Mouse (Mus musculus): ENCODE results near the gene Copg2. TPM values are rescaled to one million over a fixed set of nuclear protein-coding genes. Genes with fewer than 3 reads are reported as not detected.

The Copg2 gene
- polyA plus RNA-seq, 1 experiment from 2014 or later = 34.5 TPM

DNA sequence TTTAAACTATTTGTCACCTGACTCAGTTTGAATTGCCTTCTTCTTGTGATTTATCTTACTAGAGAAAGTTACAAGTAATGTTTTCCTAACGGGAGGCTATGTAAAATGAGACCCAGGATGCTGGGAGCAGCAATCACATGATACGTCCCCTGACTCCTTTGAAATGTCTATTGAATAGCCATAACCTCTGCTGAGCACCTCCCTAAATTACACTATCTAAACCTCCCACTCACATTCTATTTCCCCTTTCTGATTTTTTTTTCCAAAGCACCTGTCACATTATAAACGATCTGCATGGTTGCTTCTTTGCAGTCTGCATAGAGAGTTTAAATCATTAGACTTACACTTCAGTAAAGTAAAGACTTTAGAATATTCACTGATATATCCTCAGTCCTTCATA lies 7.4 kb upstream of the Copg2 start:
- Histone ChIP-seq H3K27ac (ENCODE audit: low read depth, low read length) (no peak overlapping the region), H3K9ac (ENCODE audit: low read depth, low read length) (no peak overlapping the region), H3K4me2 (no peak overlapping the region), H3K4me3 (ENCODE audit: low read depth, low read length) (no peak overlapping the region), H3K9me3 (replicated peaks; ENCODE audit: control insufficient read depth, low read length) (no peaks in the 10 kb centered on the region), H3K4me1 (ENCODE audit: control insufficient read depth, insufficient read depth, low read length) (no peaks in the 10 kb centered on the region), H3K27me3 (ENCODE audit: control insufficient read depth, insufficient read depth, low read length) (no peaks in the 10 kb centered on the region), H3K36me3 (ENCODE audit: control insufficient read depth, insufficient read depth, low read length) (no peaks in the 10 kb centered on the region)
- 55% methylated on average over 3 of the region's 3 CpGs for WGBS (ENCODE audit: insufficient replicate concordance)
- ATAC-seq (replicated peaks; ENCODE audit: insufficient number of reproducible peaks, low FRiP score, low TSS enrichment) = no peak

DNA sequence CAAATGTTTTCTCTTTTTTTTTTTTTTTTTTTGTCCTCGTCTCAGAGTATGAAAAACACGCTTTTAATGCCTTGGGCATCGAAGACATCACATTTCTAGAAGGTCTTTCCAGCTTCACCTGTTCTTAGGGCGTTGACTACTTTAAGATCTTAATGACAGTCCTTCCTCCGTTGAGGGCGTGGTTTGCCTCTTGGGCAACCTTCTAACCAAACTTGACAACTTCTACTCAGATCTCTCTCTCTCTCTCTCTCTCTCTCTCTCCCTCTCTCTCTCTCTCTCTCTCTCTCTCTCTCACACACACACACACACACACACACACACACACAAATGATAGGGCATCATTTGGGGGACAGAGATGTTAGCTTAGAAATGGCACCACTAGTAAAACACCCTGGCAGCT lies 926 bp upstream of the Copg2 start:
- H3K4me3 ChIP-seq (ENCODE audit: low read depth, low read length) = no peak overlapping the region; the same call in 1 of the 2 replicates
- H3K4me1 ChIP-seq (ENCODE audit: control insufficient read depth, insufficient read depth, low read length) = peaks cover 9% of the 10 kb centered on the region; the same call in 1 of the 2 replicates
- no peaks in the 10 kb centered on the region for H3K36me3 ChIP-seq (ENCODE audit: control insufficient read depth, insufficient read depth, low read length)
- no peak overlapping the region for H3K9ac ChIP-seq (ENCODE audit: low read depth, low read length)
- peak overlapping the region; percentile 78 for H3K4me2 ChIP-seq
- ATAC-seq (replicated peaks; ENCODE audit: insufficient number of reproducible peaks, low FRiP score, low TSS enrichment) = no peak
- no peaks in the 10 kb centered on the region for H3K27me3 ChIP-seq (ENCODE audit: control insufficient read depth, insufficient read depth, low read length)
- H3K27ac ChIP-seq (ENCODE audit: low read depth, low read length) = no peak overlapping the region
- no peaks in the 10 kb centered on the region for H3K9me3 ChIP-seq (replicated peaks; ENCODE audit: control insufficient read depth, low read length)
- 66% methylated on average over 6 of the region's 6 CpGs for WGBS (ENCODE audit: insufficient replicate concordance)

DNA sequence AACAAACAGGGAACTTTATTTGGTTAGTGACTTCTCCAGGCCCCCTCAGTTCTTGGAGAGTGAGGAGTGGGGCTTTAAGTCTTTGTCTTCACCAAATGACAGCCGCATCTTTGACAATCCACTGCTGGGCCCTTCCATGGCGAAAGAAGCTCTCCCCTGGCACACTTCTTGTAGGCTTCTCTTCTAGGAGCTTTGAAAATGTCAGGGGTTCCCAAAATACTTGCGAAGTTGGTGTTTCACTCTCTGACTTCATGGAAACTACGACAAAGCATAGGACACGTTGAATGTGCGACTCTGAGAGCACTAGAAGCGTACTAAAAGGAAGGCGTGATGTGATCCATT lies 363 bp upstream of the Copg2 start:
- 15% methylated on average over 8 of the region's 8 CpGs for WGBS (ENCODE audit: insufficient replicate concordance)
- ATAC-seq (replicated peaks; ENCODE audit: insufficient number of reproducible peaks, low FRiP score, low TSS enrichment) = no peak
- H3K9ac ChIP-seq (ENCODE audit: low read depth, low read length) = peak overlapping the region; percentile 71

DNA sequence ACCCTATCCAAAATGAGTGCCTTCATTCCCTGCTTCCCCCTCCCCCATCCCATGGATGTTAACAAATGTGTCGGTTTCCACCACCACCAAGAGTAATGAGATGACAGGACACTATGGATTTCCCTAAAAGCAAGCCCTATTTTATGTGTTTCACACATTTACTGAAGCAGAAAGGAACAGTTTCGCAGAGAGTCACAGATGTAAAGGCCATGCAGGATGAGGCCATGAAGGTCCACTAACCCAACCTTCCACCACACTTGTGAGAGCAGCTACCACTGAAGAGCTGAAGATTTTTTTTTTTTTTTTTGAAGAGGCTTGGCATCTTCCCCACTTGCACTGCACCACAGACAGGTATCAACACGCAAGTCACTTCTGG lies 787 bp downstream of the Copg2 start:
- Histone ChIP-seq H3K9ac (ENCODE audit: low read depth, low read length) (peak overlapping the region; percentile 71), H3K27me3 (ENCODE audit: control insufficient read depth, insufficient read depth, low read length) (no peaks in the 10 kb centered on the region), H3K27ac (ENCODE audit: low read depth, low read length) (peak overlapping the region; percentile 85), H3K4me2 (peak overlapping the region; percentile 78), H3K4me1 (ENCODE audit: control insufficient read depth, insufficient read depth, low read length) (peaks cover 9% of the 10 kb centered on the region; the same call in 1 of the 2 replicates), H3K36me3 (ENCODE audit: control insufficient read depth, insufficient read depth, low read length) (no peaks in the 10 kb centered on the region), H3K9me3 (replicated peaks; ENCODE audit: control insufficient read depth, low read length) (no peaks in the 10 kb centered on the region), H3K4me3 (ENCODE audit: low read depth, low read length) (peak overlapping the region; percentile 66)
- 25% methylated on average over 3 of the region's 3 CpGs for WGBS (ENCODE audit: insufficient replicate concordance)
- no peak for ATAC-seq (replicated peaks; ENCODE audit: insufficient number of reproducible peaks, low FRiP score, low TSS enrichment)

More for the DNA sequence above, 363 bp upstream of the Copg2 start:
- Histone ChIP-seq H3K4me1 (ENCODE audit: control insufficient read depth, insufficient read depth, low read length) (peaks cover 9% of the 10 kb centered on the region; the same call in 1 of the 2 replicates), H3K4me3 (ENCODE audit: low read depth, low read length) (peak overlapping the region; percentile 66), H3K27ac (ENCODE audit: low read depth, low read length) (peak overlapping the region; percentile 85), H3K27me3 (ENCODE audit: control insufficient read depth, insufficient read depth, low read length) (no peaks in the 10 kb centered on the region), H3K4me2 (peak overlapping the region; percentile 78), H3K36me3 (ENCODE audit: control insufficient read depth, insufficient read depth, low read length) (no peaks in the 10 kb centered on the region), H3K9me3 (replicated peaks; ENCODE audit: control insufficient read depth, low read length) (no peaks in the 10 kb centered on the region)

DNA sequence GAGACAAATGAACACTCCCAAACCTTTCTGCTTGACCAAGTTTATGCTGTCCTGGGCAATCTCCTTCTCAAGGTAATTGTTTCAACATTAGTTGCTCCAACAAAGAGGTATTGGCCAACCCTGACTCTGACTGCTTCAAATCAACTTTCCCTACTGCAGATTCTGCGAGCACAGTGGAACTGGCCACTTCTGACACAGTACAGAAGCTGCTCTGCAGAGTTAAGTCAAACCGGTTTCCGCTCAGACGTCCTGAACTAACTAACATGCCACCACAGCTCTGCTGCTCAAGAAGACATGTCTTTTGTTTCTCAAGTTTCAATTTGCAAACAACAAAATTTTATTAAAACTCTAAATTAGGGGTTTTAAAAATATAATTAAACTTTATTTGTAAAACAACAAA lies 3.5 kb downstream of the Copg2 start:
- Histone ChIP-seq H3K4me3 (ENCODE audit: low read depth, low read length) (no peak overlapping the region), H3K36me3 (ENCODE audit: control insufficient read depth, insufficient read depth, low read length) (no peaks in the 10 kb centered on the region), H3K27ac (ENCODE audit: low read depth, low read length) (no peak overlapping the region), H3K27me3 (ENCODE audit: control insufficient read depth, insufficient read depth, low read length) (no peaks in the 10 kb centered on the region), H3K9ac (ENCODE audit: low read depth, low read length) (no peak overlapping the region), H3K4me2 (no peak overlapping the region), H3K4me1 (ENCODE audit: control insufficient read depth, insufficient read depth, low read length) (peaks cover 9% of the 10 kb centered on the region; the same call in 1 of the 2 replicates), H3K9me3 (replicated peaks; ENCODE audit: control insufficient read depth, low read length) (no peaks in the 10 kb centered on the region)
- WGBS (ENCODE audit: insufficient replicate concordance) = 68% methylated on average over 4 of the region's 4 CpGs
- ATAC-seq (replicated peaks; ENCODE audit: insufficient number of reproducible peaks, low FRiP score, low TSS enrichment) = no peak

DNA sequence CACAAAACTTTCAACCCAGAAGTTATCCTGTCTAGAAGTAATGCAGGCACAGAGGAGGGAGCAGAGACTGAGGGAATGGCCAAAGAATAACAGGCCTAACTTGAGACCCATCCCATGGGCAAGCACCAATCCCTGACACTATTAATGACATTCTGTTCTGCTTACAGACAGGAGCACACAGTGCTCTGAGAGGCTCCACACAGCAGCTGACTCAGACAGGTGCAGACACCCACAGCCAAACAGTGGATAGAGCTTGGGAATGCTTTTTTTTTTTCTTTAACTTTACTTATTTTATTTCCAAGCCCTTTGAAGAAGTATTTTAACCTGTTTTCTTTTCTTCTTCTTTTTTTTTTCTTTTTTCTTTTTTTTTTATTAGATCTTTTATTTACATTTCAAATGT lies 4.8 kb downstream of the Copg2 start:
- no peak overlapping the region for H3K4me2 ChIP-seq
- no peaks in the 10 kb centered on the region for H3K27me3 ChIP-seq (ENCODE audit: control insufficient read depth, insufficient read depth, low read length)
- ATAC-seq (replicated peaks; ENCODE audit: insufficient number of reproducible peaks, low FRiP score, low TSS enrichment) = no peak
- H3K27ac ChIP-seq (ENCODE audit: low read depth, low read length) = no peak overlapping the region
- H3K4me1 ChIP-seq (ENCODE audit: control insufficient read depth, insufficient read depth, low read length) = peaks cover 6% of the 10 kb centered on the region; the same call in 1 of the 2 replicates
- no peaks in the 10 kb centered on the region; the same call in 1 of the 2 replicates for H3K36me3 ChIP-seq (ENCODE audit: control insufficient read depth, insufficient read depth, low read length)
- no peak overlapping the region for H3K9ac ChIP-seq (ENCODE audit: low read depth, low read length)
- H3K9me3 ChIP-seq (replicated peaks; ENCODE audit: control insufficient read depth, low read length) = no peaks in the 10 kb centered on the region
- H3K4me3 ChIP-seq (ENCODE audit: low read depth, low read length) = no peak overlapping the region

DNA sequence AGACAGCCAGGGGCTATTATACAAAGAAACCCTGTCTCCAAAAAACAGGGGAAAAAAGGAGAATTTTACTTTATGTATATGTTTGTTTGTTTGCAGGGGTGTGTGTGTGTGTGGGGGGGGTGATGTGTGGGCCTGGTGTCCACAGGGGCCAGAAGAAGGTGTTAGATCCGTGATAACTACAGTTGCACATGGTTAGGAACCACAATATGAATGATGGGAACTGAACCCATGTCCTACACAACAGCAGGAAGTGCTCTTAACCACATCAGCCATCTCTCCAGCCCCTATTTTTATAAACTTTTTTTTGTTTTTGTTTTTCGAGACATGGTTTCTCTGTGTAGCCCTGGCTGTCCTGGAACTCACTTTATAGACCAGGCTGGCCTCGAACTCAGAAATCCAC lies 11.7 kb downstream of the Copg2 start:
- H3K9me3 ChIP-seq (replicated peaks; ENCODE audit: control insufficient read depth, low read length) = no peaks in the 10 kb centered on the region
- H3K4me2 ChIP-seq = no peak overlapping the region
- H3K4me1 ChIP-seq (ENCODE audit: control insufficient read depth, insufficient read depth, low read length) = no peaks in the 10 kb centered on the region
- no peak overlapping the region for H3K9ac ChIP-seq (ENCODE audit: low read depth, low read length)
- no peaks in the 10 kb centered on the region for H3K27me3 ChIP-seq (ENCODE audit: control insufficient read depth, insufficient read depth, low read length)
- H3K4me3 ChIP-seq (ENCODE audit: low read depth, low read length) = no peak overlapping the region
- no peak overlapping the region for H3K27ac ChIP-seq (ENCODE audit: low read depth, low read length)
- no peak for ATAC-seq (replicated peaks; ENCODE audit: insufficient number of reproducible peaks, low FRiP score, low TSS enrichment)
- peaks cover 3% of the 10 kb centered on the region; the same call in 1 of the 2 replicates for H3K36me3 ChIP-seq (ENCODE audit: control insufficient read depth, insufficient read depth, low read length)
- 88% methylated on average over 3 of the region's 3 CpGs for WGBS (ENCODE audit: insufficient replicate concordance)

DNA sequence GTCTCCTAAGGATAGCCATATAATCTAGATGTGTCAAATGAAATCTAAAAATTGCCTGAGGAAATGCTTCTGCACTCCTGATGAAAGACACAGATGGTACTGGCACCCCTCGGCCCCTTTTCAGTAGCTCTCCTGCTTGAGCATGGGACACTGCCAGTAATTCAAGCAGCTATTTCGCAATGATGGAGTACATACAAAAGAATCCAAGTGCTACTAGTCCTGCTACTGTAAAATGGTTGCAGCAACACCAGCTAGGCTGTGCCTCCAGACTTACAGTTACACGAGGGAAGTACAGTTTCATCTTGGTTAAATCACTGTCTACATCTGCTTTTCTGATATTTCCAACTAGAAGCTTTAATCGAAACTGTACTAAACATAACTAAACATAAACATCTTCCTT lies 13.1 kb downstream of the Copg2 start:
- no peaks in the 10 kb centered on the region for H3K4me1 ChIP-seq (ENCODE audit: control insufficient read depth, insufficient read depth, low read length)
- H3K27ac ChIP-seq (ENCODE audit: low read depth, low read length) = no peak overlapping the region
- H3K4me2 ChIP-seq = no peak overlapping the region
- no peaks in the 10 kb centered on the region for H3K27me3 ChIP-seq (ENCODE audit: control insufficient read depth, insufficient read depth, low read length)
- 89% methylated on average over 4 of the region's 4 CpGs for WGBS (ENCODE audit: insufficient replicate concordance)
- no peak overlapping the region for H3K9ac ChIP-seq (ENCODE audit: low read depth, low read length)
- no peak for ATAC-seq (replicated peaks; ENCODE audit: insufficient number of reproducible peaks, low FRiP score, low TSS enrichment)
- H3K4me3 ChIP-seq (ENCODE audit: low read depth, low read length) = no peak overlapping the region
- H3K9me3 ChIP-seq (replicated peaks; ENCODE audit: control insufficient read depth, low read length) = no peaks in the 10 kb centered on the region
- peaks cover 3% of the 10 kb centered on the region; the same call in 1 of the 2 replicates for H3K36me3 ChIP-seq (ENCODE audit: control insufficient read depth, insufficient read depth, low read length)

DNA sequence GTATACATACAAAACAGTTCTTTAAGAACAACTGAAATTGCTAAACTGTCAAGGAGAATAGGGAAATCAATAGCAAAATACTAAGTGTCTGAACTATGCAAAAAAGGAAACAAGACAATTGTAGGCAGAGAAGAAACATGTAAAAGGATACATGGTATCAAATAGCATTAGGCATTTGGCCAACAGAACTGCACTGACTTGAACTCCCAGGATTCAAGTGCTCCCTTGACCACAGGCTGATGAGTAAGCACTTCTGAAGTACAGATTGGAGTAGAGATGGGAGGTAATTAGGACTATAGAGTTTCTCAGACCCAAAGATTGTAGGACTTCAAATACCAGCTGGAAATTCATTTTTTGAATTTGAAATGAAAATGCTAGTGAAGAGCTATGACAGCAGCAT lies 19.9 kb downstream of the Copg2 start:
- H3K27me3 ChIP-seq (ENCODE audit: control insufficient read depth, insufficient read depth, low read length) = no peaks in the 10 kb centered on the region

More for the DNA sequence above, 19.9 kb downstream of the Copg2 start:
- ATAC-seq (replicated peaks; ENCODE audit: insufficient number of reproducible peaks, low FRiP score, low TSS enrichment) = no peak
- Histone ChIP-seq H3K36me3 (ENCODE audit: control insufficient read depth, insufficient read depth, low read length) (peaks cover 3% of the 10 kb centered on the region; the same call in 1 of the 2 replicates), H3K9ac (ENCODE audit: low read depth, low read length) (no peak overlapping the region), H3K4me3 (ENCODE audit: low read depth, low read length) (no peak overlapping the region), H3K27ac (ENCODE audit: low read depth, low read length) (no peak overlapping the region), H3K4me2 (no peak overlapping the region), H3K9me3 (replicated peaks; ENCODE audit: control insufficient read depth, low read length) (peaks cover 2% of the 10 kb centered on the region; the same call in 1 of the 2 replicates), H3K4me1 (ENCODE audit: control insufficient read depth, insufficient read depth, low read length) (no peaks in the 10 kb centered on the region)
